Mouse (Mus musculus): ENCODE measurements around the gene Astl. TPM values are rescaled to one million over a fixed set of nuclear protein-coding genes. Genes with fewer than 3 reads are reported as not detected.

The Astl gene
- polyA plus RNA-seq, 1 experiment: not detected

- DNase-seq: no peak
- H3K4me1 ChIP-seq (ENCODE audit: control insufficient read depth, insufficient read depth, low read length): no peaks in the 10 kb centered on the region
- WGBS: 73% methylated on average over 13 of the region's 13 CpGs
- TF ChIP-seq CTCF (IDR thresholded peaks at IDR 0.05; ENCODE audit: insufficient read depth, low read length) (no peak), POLR2A (IDR thresholded peaks at IDR 0.05; ENCODE audit: borderline replicate concordance, extremely low read depth, low read depth, low read length) (no peak)
- no peak overlapping the region for H3K4me3 ChIP-seq (replicated peaks; ENCODE audit: extremely low read depth, low read depth, low read length)
These were observed 8.9 kb downstream of the Astl start for GRCm38 (mm10) chr2:127347147-127347985.

GRCm38 (mm10) chr2:127353881-127354280 is 15.4 kb downstream of the Astl start:
- no peak for TF ChIP-seq CTCF (IDR thresholded peaks at IDR 0.05; ENCODE audit: insufficient read depth, low read length)
- TF ChIP-seq POLR2A (IDR thresholded peaks at IDR 0.05; ENCODE audit: borderline replicate concordance, extremely low read depth, low read depth, low read length): no peak
- WGBS: 82% methylated on average over 4 of the region's 4 CpGs
- DNase-seq: no peak
- Histone ChIP-seq H3K4me1 (ENCODE audit: control insufficient read depth, insufficient read depth, low read length) (no peaks in the 10 kb centered on the region), H3K4me3 (replicated peaks; ENCODE audit: extremely low read depth, low read depth, low read length) (no peak overlapping the region)

DNA sequence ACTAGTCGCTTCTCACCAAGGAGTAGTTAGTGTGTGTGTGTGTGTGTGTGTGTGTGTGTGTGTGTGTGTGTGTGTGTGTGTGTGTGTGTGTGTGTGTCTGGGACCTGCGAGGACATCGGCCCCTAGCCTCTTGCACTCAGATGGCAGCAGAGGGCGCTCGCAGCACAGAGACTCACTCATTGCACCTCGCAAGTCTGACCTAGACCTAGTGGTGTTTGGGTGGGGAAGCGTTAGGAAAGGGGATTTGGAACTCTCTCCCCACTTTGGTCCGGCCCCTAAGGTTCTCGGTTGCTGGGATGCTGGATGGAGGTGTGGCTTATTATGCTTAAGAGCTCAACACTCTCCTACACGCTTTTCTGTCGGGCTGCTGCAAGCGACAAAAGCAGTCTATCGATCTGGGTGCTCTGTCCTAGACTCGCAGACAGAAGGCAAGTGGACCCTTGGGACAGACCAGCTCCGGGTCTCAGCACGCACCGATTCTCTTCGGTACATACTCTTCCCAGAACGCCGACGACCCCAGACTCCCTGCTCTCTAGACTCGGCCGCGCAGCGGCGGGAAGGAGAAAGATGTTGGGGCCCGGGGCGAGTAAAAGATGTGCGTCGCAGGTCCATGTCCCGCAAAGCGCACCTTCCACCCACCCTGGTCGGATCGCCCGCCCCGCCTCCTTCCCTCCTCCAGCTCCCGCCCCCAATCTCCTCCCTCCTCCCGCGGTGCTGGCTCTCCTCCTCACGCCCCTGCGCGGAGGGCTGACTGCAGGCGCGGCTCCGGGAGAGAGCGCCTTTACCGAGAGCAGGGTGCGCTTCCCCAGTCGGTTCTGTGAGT is 24.2 kb downstream of the Astl start, which contains the start of gene Adra2b:
TSS of gene Adra2b (plus strand) at position 750 of the 823 bp plus-strand sequence.
- TF ChIP-seq POLR2A (IDR thresholded peaks at IDR 0.05; ENCODE audit: borderline replicate concordance, extremely low read depth, low read depth, low read length): no peak
- peak; percentile 84 for TF ChIP-seq CTCF (IDR thresholded peaks at IDR 0.05; ENCODE audit: insufficient read depth, low read length)
- H3K4me1 ChIP-seq (ENCODE audit: control insufficient read depth, insufficient read depth, low read length): peaks cover 6% of the 10 kb centered on the region
- DNase-seq: peak; percentile 72
- H3K4me3 ChIP-seq (replicated peaks; ENCODE audit: extremely low read depth, low read depth, low read length): peak within 1 kb of the TSS; percentile 18
- under 1% methylated on average over 49 of the region's 49 CpGs for WGBS

DNA sequence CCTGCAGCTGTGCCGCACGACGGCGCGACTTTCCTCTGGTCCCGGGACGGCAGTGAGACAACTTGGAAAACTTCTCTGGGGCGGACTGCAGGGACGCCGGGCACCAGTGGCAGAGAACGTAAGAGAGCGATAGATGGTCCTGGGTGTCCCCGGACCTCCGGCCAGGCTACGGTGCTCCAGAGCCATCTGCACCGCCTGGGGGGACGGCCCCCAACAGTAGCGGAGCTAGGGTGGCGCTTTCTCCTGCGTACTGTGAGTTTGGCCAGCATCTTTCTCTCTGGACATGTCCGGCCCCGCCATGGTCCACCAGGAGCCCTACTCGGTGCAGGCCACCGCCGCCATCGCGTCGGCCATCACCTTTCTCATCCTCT is 24.8 kb downstream of the Astl start:
- Histone ChIP-seq H3K4me3 (replicated peaks; ENCODE audit: extremely low read depth, low read depth, low read length) (no peak overlapping the region), H3K4me1 (ENCODE audit: control insufficient read depth, insufficient read depth, low read length) (peaks cover 6% of the 10 kb centered on the region)
- TF ChIP-seq CTCF (IDR thresholded peaks at IDR 0.05; ENCODE audit: insufficient read depth, low read length) (no peak), POLR2A (IDR thresholded peaks at IDR 0.05; ENCODE audit: borderline replicate concordance, extremely low read depth, low read depth, low read length) (no peak)
- 2% methylated on average over 28 of the region's 28 CpGs for WGBS
- DNase-seq: no peak

DNA sequence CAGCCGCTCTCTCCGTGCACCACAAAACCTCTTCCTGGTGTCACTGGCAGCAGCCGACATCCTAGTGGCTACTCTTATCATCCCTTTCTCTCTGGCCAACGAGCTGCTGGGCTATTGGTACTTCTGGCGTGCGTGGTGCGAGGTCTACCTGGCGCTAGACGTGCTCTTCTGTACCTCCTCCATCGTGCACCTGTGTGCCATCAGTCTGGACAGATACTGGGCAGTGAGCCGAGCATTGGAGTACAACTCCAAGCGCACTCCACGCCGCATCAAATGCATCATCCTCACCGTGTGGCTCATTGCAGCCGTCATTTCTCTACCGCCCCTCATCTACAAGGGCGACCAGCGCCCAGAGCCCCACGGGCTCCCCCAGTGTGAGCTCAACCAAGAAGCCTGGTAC is 25.3 kb downstream of the Astl start:
- TF ChIP-seq CTCF (IDR thresholded peaks at IDR 0.05; ENCODE audit: insufficient read depth, low read length) (no peak), POLR2A (IDR thresholded peaks at IDR 0.05; ENCODE audit: borderline replicate concordance, extremely low read depth, low read depth, low read length) (no peak)
- H3K4me1 ChIP-seq (ENCODE audit: control insufficient read depth, insufficient read depth, low read length): peaks cover 6% of the 10 kb centered on the region
- DNase-seq: no peak
- H3K4me3 ChIP-seq (replicated peaks; ENCODE audit: extremely low read depth, low read depth, low read length): no peak overlapping the region
- WGBS: 6% methylated on average over 20 of the region's 20 CpGs

GRCm38 (mm10) chr2:127364452-127364851 is 26.0 kb downstream of the Astl start:
- Histone ChIP-seq H3K4me1 (ENCODE audit: control insufficient read depth, insufficient read depth, low read length) (peaks cover 6% of the 10 kb centered on the region), H3K4me3 (replicated peaks; ENCODE audit: extremely low read depth, low read depth, low read length) (no peak overlapping the region)
- no peak for DNase-seq
- no peak for TF ChIP-seq CTCF (IDR thresholded peaks at IDR 0.05; ENCODE audit: insufficient read depth, low read length)
- no peak for TF ChIP-seq POLR2A (IDR thresholded peaks at IDR 0.05; ENCODE audit: borderline replicate concordance, extremely low read depth, low read depth, low read length)
- WGBS: 11% methylated on average over 8 of the region's 8 CpGs

GRCm38 (mm10) chr2:127367126-127367820 is 28.8 kb downstream of the Astl start:
- no peak overlapping the region for H3K4me3 ChIP-seq (replicated peaks; ENCODE audit: extremely low read depth, low read depth, low read length)
- no peak for TF ChIP-seq POLR2A (IDR thresholded peaks at IDR 0.05; ENCODE audit: borderline replicate concordance, extremely low read depth, low read depth, low read length)
- WGBS: 36% methylated on average over 10 of the region's 10 CpGs
- no peak for DNase-seq
- peaks cover 6% of the 10 kb centered on the region for H3K4me1 ChIP-seq (ENCODE audit: control insufficient read depth, insufficient read depth, low read length)

GRCm38 (mm10) chr2:127369703-127370376 is 31.4 kb downstream of the Astl start:
- no peak for TF ChIP-seq CTCF (IDR thresholded peaks at IDR 0.05; ENCODE audit: insufficient read depth, low read length)
- TF ChIP-seq POLR2A (IDR thresholded peaks at IDR 0.05; ENCODE audit: borderline replicate concordance, extremely low read depth, low read depth, low read length): no peak
- no peaks in the 10 kb centered on the region for H3K4me1 ChIP-seq (ENCODE audit: control insufficient read depth, insufficient read depth, low read length)
- 61% methylated on average over 5 of the region's 5 CpGs for WGBS
- no peak for DNase-seq
- no peak overlapping the region for H3K4me3 ChIP-seq (replicated peaks; ENCODE audit: extremely low read depth, low read depth, low read length)

Measured in lung, adult 2 months (tissue).